Mouse (Mus musculus) kidney, embryonic 16.5 days (tissue): ENCODE data around the gene Yae1d1. TPM values are rescaled to one million over a fixed set of nuclear protein-coding genes. Genes with fewer than 3 reads are reported as not detected.

Experiments
- ATAC-seq: fragments of 200-750 bp; cut with Nextera tagmentation; 2 replicates; pipeline ENCODE4 v1.8.0; 2017; ENCODE audit warnings: moderate TSS enrichment; ENCODE audit not compliant: low FRiP score, low TSS enrichment
- H3K27ac ChIP-seq: fragments of 300-500 bp; sonication (generic); 2 replicates; pipeline ENCODE4 v1.5.1; 2014; ENCODE audit warnings: low read length
- H3K27me3 ChIP-seq: fragments of 300-500 bp; sonication (generic); 2 replicates; pipeline ENCODE4 v1.6.1; 2014; ENCODE audit warnings: low read length, control low read depth, mixed read lengths; ENCODE audit not compliant: insufficient read depth
- H3K36me3 ChIP-seq: fragments of 300-500 bp; sonication (generic); 2 replicates; pipeline ENCODE4 v1.6.1; 2014; ENCODE audit warnings: low read length, control low read depth, mixed read lengths; ENCODE audit not compliant: insufficient read depth
- H3K4me1 ChIP-seq: fragments of 300-500 bp; sonication (generic); 2 replicates; pipeline ENCODE4 v1.6.1; 2014; ENCODE audit warnings: low read length, control low read depth, mixed read lengths; ENCODE audit not compliant: insufficient read depth
- H3K4me2 ChIP-seq: fragments of 300-500 bp; sonication (generic); replicated peaks from 2 replicates; pipeline ENCODE4 v1.6.1; 2014; ENCODE audit warnings: low read depth, low read length
- H3K4me3 ChIP-seq: fragments of 300-500 bp; sonication (generic); 2 replicates; pipeline ENCODE4 v1.5.1; 2014; ENCODE audit warnings: mild to moderate bottlenecking, low read length
- H3K9ac ChIP-seq: fragments of 300-500 bp; sonication (generic); replicated peaks from 2 replicates; pipeline ENCODE4 v1.6.1; 2014; ENCODE audit warnings: low read length
- H3K9me3 ChIP-seq: fragments of 300-500 bp; sonication (generic); 2 replicates; pipeline ENCODE4 v1.6.1; 2016; ENCODE audit warnings: low read length, control low read depth
- WGBS: fragments of 180-500 bp; shearing (Covaris S2); extraction: QIAGEN DNeasy Blood & Tissue Kit; methylation state at CpG from one replicate; pipeline ENCODE4 v1.1.7; 2014; 5-methylcytosine and 5-hydroxymethylcytosine counted together
- polyA plus RNA-seq: library from polyadenylated mRNA; unstranded; fragments of >200 nt; fragmentation: Nextera tagmentation; extraction: Ambion mirVana; gene quantifications from 2 replicates; pipeline ENCODE4 v1.2.1, GENCODE M21; 2015

The Yae1d1 gene
- polyA plus RNA-seq = 70.9 and 75.1 TPM in 2 replicates

DNA sequence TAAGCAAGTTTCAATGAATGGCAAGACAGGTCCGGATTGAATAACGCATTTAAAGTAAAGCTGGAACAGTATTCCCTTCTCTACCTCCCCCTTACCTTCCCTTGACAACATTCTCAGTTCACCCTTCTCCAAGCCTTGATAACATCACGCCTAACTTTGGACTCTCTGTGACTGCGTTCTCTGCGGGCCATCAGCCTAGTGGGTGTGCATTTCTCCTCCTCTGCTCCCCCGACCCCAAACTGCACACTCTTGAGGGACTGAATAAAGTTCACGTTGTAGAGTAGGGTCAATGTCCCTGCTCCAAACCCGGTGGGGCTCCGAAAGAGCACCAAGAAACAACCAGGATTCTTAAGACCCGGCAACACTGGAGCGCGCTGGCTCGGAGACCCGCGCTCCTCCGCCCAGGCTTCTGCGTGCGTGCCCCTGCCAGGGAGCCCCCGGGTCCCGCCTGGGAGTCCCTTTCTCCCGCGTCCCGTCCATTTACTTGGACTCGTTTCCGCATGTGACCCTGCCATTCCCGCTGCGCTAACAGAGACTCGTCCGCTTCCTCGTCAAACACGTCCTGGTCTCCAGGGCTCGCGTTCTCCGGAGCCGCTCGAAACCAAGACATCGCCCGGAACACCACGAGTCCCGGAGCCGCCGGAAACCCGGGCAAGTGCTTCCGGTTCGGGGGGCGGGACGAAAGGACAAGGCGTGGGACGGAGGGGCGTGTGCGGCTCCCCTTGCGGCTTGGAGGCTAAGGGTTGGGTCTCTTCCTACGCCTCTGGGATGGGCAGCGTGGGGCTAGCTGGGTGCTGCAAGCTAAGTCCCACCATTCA, at the start of gene Yae1d1:
Gene Yae1d1, minus strand, starts transcription at position 653 of the 818 bp plus-strand sequence.
- peak within 1 kb of the TSS; percentile 89 for H3K9ac ChIP-seq
- H3K4me2 ChIP-seq = peak within 1 kb of the TSS; percentile 64
- H3K27ac ChIP-seq = peak within 1 kb of the TSS; percentile 88
- no peaks in the 10 kb centered on the region for H3K9me3 ChIP-seq
- H3K27me3 ChIP-seq = no peaks in the 10 kb centered on the region
- H3K4me1 ChIP-seq = peaks cover 4% of the 10 kb centered on the region
- ATAC-seq = peak; percentile 99
- H3K4me3 ChIP-seq = peak within 1 kb of the TSS; percentile 88
- WGBS = under 1% methylated on average over 54 of the region's 54 CpGs
- no peaks in the 10 kb centered on the region for H3K36me3 ChIP-seq

DNA sequence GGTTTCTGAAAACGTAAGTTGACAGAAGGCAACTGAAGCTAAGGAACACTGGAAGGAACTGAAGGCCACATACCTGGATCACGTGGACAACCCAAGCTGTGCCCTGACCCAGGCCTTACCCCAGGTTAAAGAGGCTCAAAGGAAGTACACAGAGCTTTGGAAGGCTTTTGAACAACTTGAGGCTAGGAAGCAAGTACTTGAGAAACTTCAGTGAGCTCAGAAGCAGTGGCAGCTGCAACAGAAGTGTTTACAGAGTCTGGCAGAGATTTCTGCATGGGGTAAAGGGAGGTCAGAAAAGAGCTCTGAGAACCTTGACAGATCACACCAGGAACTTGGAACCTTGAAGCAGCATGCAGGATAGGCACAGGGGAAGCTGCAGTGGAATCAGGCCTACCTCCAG, 45.7 kb upstream of the Yae1d1 start:
- Histone ChIP-seq H3K27me3 (no peaks in the 10 kb centered on the region), H3K4me1 (no peaks in the 10 kb centered on the region), H3K4me2 (no peak overlapping the region), H3K9ac (no peak overlapping the region), H3K9me3 (no peaks in the 10 kb centered on the region), H3K4me3 (no peak overlapping the region), H3K36me3 (no peaks in the 10 kb centered on the region), H3K27ac (no peak overlapping the region)
- no peak for ATAC-seq
- WGBS = 77% methylated on average over 2 of the region's 2 CpGs

DNA sequence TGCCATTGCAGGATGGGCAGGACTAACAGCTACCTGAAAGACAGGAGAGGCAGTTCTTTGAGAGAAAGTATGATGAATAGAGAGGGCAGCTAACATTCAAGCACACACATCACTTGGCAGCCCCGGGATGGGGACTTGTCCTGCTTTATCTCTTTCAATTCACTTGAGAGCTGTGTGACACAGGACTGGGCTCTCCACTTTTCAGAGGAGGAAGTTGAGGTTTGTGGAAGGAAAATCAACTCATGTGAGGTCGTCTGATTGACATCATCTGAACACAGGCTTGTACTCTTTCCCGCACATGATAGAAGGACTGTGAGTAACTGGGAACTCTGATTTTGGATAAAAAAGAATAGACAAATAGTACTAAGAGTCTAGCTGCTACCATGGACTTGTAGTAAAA, 23.5 kb upstream of the Yae1d1 start:
- no peaks in the 10 kb centered on the region for H3K4me1 ChIP-seq
- H3K4me2 ChIP-seq = no peak overlapping the region
- H3K9ac ChIP-seq = no peak overlapping the region
- H3K27me3 ChIP-seq = no peaks in the 10 kb centered on the region
- H3K9me3 ChIP-seq = no peaks in the 10 kb centered on the region
- no peak overlapping the region for H3K4me3 ChIP-seq
- H3K36me3 ChIP-seq = no peaks in the 10 kb centered on the region
- 75% methylated on average over 3 of the region's 3 CpGs for WGBS
- no peak overlapping the region for H3K27ac ChIP-seq
- ATAC-seq = no peak

DNA sequence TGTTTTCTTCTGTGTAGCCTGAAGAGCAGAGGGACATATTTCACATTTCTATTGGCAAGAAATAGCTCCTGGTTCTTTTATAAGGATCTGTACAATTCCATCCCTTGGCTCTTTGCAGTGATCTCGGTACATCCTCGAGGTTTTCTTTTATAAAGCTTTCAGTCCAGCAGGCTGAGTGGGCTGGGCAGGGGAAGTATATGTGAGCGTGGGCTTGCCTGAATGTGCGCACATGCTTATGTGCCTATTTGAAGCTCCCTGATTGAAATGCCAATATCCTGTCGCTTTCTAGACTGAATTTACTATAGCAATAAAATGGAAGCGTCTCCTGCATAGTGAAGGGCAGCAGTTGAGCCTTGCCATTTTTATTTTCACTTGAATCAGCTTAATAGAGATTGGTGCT, 20.1 kb upstream of the Yae1d1 start:
- no peak overlapping the region for H3K4me2 ChIP-seq
- H3K27ac ChIP-seq = no peak overlapping the region
- no peaks in the 10 kb centered on the region for H3K27me3 ChIP-seq
- no peak overlapping the region for H3K9ac ChIP-seq
- no peaks in the 10 kb centered on the region for H3K36me3 ChIP-seq
- H3K4me1 ChIP-seq = no peaks in the 10 kb centered on the region
- 57% methylated on average over 6 of the region's 6 CpGs for WGBS
- no peak overlapping the region for H3K4me3 ChIP-seq
- no peak for ATAC-seq
- no peaks in the 10 kb centered on the region for H3K9me3 ChIP-seq

DNA sequence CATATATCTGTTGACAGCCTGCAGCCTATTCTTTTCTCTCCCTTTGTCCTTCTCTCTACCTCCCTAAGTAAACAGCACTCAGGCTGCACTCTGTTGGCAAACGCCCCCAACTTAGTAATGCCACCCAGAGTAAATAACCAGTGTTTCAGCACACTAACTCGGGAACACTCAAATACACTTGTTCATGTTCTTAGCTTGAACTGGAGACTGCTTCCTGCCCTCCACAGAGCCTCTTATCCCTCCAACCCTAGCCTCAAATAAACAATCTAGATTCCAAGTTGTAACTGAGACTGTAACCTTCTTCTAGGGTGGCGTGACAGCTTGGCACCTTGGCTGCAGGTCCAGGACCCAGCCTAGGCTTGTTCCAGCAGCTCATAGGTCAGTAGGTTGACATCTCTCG, 17.9 kb upstream of the Yae1d1 start:
- WGBS = 74% methylated on average over 4 of the region's 4 CpGs
- no peak for ATAC-seq
- no peak overlapping the region for H3K9ac ChIP-seq
- no peak overlapping the region for H3K4me2 ChIP-seq
- no peaks in the 10 kb centered on the region for H3K36me3 ChIP-seq
- no peaks in the 10 kb centered on the region for H3K4me1 ChIP-seq
- no peaks in the 10 kb centered on the region for H3K27me3 ChIP-seq
- no peaks in the 10 kb centered on the region for H3K9me3 ChIP-seq
- no peak overlapping the region for H3K27ac ChIP-seq
- no peak overlapping the region for H3K4me3 ChIP-seq

DNA sequence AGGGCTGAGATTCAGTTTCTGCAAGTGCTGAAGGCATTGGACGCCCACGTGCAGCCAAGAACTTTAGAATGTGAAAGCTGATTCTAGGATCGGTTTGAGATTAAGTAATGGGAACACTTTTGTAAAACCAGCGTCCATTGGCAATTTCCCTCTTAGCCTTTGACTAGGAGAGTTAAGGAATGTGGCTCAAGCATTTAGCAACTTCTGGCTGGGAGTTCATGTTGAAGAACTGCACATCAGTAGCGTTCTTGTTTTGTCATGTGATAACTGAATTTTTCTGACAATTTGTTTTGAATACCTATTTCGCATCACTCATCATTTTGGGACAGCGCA, 332 bp upstream of the Yae1d1 start:
- no peak for ATAC-seq
- WGBS = 37% methylated on average over 7 of the region's 7 CpGs

DNA sequence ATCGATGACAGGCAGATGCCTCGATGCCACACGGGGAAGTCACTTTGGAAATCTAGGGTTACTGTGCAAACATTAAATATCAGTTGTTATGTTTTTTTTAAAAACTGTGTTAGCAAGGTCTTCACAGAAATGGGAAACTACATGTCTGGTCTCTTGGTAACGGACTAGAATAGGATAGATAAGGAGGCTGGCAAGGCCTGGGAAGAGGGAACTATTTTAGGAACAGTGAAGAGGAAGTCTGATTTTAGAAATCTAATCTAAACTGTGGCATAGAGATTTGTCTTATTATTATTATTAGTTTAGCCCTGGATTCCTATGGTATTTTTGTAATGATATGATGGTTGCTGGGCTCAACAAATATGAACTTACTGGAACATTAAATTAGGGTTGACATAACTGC, 1.1 kb downstream of the Yae1d1 start:
- H3K9me3 ChIP-seq = no peaks in the 10 kb centered on the region
- peak overlapping the region; percentile 64 for H3K4me2 ChIP-seq
- no peak overlapping the region for H3K9ac ChIP-seq
- H3K4me3 ChIP-seq = no peak overlapping the region; the same call in 1 of the 2 replicates
- ATAC-seq = no peak
- H3K27me3 ChIP-seq = no peaks in the 10 kb centered on the region
- peaks cover 4% of the 10 kb centered on the region for H3K4me1 ChIP-seq
- H3K27ac ChIP-seq = no peak overlapping the region
- WGBS = 70% methylated on average over 4 of the region's 4 CpGs
- H3K36me3 ChIP-seq = peaks cover 7% of the 10 kb centered on the region

More for the DNA sequence above, 332 bp upstream of the Yae1d1 start:
- Histone ChIP-seq H3K36me3 (no peaks in the 10 kb centered on the region), H3K27ac (peak overlapping the region; percentile 88; the same call in 1 of the 2 replicates), H3K4me2 (peak overlapping the region; percentile 64), H3K9me3 (no peaks in the 10 kb centered on the region), H3K4me3 (peak overlapping the region; percentile 88), H3K27me3 (no peaks in the 10 kb centered on the region), H3K4me1 (peaks cover 4% of the 10 kb centered on the region), H3K9ac (peak overlapping the region; percentile 89)

DNA sequence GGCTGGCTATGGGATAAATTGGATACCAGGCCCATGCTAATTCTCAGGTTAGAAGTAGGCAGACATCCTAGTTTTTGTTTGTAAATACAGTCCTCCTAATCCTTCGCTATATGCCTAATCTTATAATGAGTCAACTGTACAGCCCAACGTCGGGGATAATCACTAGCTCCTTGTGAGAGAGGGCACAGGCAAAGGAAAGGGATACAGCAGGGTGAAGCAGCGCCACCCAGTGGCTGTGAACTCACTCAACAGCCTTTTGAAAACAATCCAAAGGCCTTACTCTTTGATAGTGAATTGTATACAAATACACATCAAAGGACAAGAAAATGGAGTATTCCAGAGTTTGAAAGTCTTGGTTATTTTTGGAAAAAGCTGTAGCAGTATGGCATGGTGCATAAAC, 10.0 kb downstream of the Yae1d1 start:
- H3K27ac ChIP-seq = no peak overlapping the region
- H3K4me3 ChIP-seq = no peak overlapping the region
- no peak overlapping the region for H3K9ac ChIP-seq
- peaks cover 3% of the 10 kb centered on the region; the same call in 1 of the 2 replicates for H3K9me3 ChIP-seq
- WGBS = 59% methylated on average over 4 of the region's 4 CpGs
- no peak overlapping the region for H3K4me2 ChIP-seq
- H3K36me3 ChIP-seq = peaks cover 27% of the 10 kb centered on the region
- ATAC-seq = no peak
- no peaks in the 10 kb centered on the region for H3K27me3 ChIP-seq
- H3K4me1 ChIP-seq = no peaks in the 10 kb centered on the region

DNA sequence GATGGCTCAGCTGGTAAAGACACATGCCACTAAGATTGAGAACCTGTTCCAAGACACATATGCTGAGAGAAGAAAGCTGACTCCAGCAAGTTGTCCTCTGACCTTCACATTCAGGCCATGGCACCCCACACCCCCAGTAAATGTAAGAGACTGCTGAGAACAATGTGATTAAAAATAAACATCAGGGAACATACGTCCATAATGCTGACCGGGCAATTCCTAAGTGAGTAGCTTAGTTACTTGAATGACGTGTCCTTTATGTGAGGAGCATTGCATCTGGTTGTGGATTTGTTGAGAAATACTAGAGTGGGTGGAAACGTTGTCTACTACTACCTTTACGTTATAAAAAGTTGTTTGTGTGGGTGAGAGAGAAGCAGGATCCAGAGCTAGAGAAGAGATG, 10.5 kb downstream of the Yae1d1 start:
- Histone ChIP-seq H3K36me3 (peaks cover 25% of the 10 kb centered on the region), H3K4me2 (no peak overlapping the region), H3K9ac (no peak overlapping the region), H3K4me3 (no peak overlapping the region), H3K27me3 (no peaks in the 10 kb centered on the region), H3K4me1 (no peaks in the 10 kb centered on the region), H3K9me3 (peaks cover 3% of the 10 kb centered on the region; the same call in 1 of the 2 replicates), H3K27ac (no peak overlapping the region)
- ATAC-seq = no peak
- 84% methylated on average over 5 of the region's 5 CpGs for WGBS
